Mouse (Mus musculus) skeletal muscle tissue, adult 2 months (tissue): ENCODE measurements around the gene Ap3b1.

Experiments used
- DNase-seq: peaks from one replicate; pipeline ENCODE4 v3.0.0-alpha.2; 2012; ENCODE audit warnings: low read depth, low spot score

The Ap3b1 gene

GRCm38 (mm10) chr13:94451229-94451628 lies 92.5 kb downstream of the Ap3b1 start:
- peak; percentile 17 for DNase-seq

- no peak for DNase-seq
Measured at GRCm38 (mm10) chr13:94454131-94454530, 95.4 kb downstream of the Ap3b1 start.

- DNase-seq, result no peak
Measured at GRCm38 (mm10) chr13:94459143-94459542, 100.4 kb downstream of the Ap3b1 start.

GRCm38 (mm10) chr13:94464221-94464620 lies 105.5 kb downstream of the Ap3b1 start:
- DNase-seq, result no peak

- no peak for DNase-seq
Measured at GRCm38 (mm10) chr13:94468551-94468950, 109.8 kb downstream of the Ap3b1 start.

GRCm38 (mm10) chr13:94471009-94471672 lies 112.4 kb downstream of the Ap3b1 start:
- no peak for DNase-seq

GRCm38 (mm10) chr13:94476208-94476607 lies 117.4 kb downstream of the Ap3b1 start:
- DNase-seq, result no peak

GRCm38 (mm10) chr13:94480256-94480655 lies 121.5 kb downstream of the Ap3b1 start:
- DNase-seq, result no peak

- DNase-seq, result no peak
Measured at GRCm38 (mm10) chr13:94490684-94491083, 131.9 kb downstream of the Ap3b1 start.

- no peak for DNase-seq
Measured at GRCm38 (mm10) chr13:94491159-94491558, 132.4 kb downstream of the Ap3b1 start.

GRCm38 (mm10) chr13:94497521-94497920 lies 138.8 kb downstream of the Ap3b1 start:
- no peak for DNase-seq

GRCm38 (mm10) chr13:94506411-94506810 lies 147.7 kb downstream of the Ap3b1 start:
- DNase-seq, result no peak

GRCm38 (mm10) chr13:94508344-94508743 lies 149.6 kb downstream of the Ap3b1 start:
- DNase-seq, result no peak

GRCm38 (mm10) chr13:94513157-94513767 lies 154.5 kb downstream of the Ap3b1 start:
- DNase-seq, result no peak

GRCm38 (mm10) chr13:94513898-94514297 lies 155.1 kb downstream of the Ap3b1 start:
- DNase-seq, result no peak

GRCm38 (mm10) chr13:94514992-94515391 lies 156.2 kb downstream of the Ap3b1 start:
- no peak for DNase-seq

- DNase-seq, result no peak
Measured at GRCm38 (mm10) chr13:94516532-94516931, 157.8 kb downstream of the Ap3b1 start.

GRCm38 (mm10) chr13:94518176-94518575 lies 159.4 kb downstream of the Ap3b1 start:
- no peak for DNase-seq

GRCm38 (mm10) chr13:94519276-94519675 lies 160.5 kb downstream of the Ap3b1 start:
- no peak for DNase-seq

GRCm38 (mm10) chr13:94523213-94523612 lies 164.5 kb downstream of the Ap3b1 start:
- no peak for DNase-seq

GRCm38 (mm10) chr13:94524669-94525238 lies 166.0 kb downstream of the Ap3b1 start:
- no peak for DNase-seq

- no peak for DNase-seq
Measured at GRCm38 (mm10) chr13:94529138-94529537, 170.4 kb downstream of the Ap3b1 start.

GRCm38 (mm10) chr13:94533516-94533915 lies 174.8 kb downstream of the Ap3b1 start:
- no peak for DNase-seq
